Mouse (Mus musculus): ENCODE measurements around the gene St8sia6.
"Not testable (repeated sequence)": the region's sequence is repeated elsewhere in the genome, so short reads cannot be mapped to it uniquely, and the experiment has no call there.

The St8sia6 gene

GRCm38 (mm10) chr2:13793969-13794363 lies at the start of gene St8sia6:
St8sia6 (minus strand) TSS chr2:13794064.
- no peak for DNase-seq (ENCODE audit: low spot score)

GRCm38 (mm10) chr2:13836310-13836709 lies 42.4 kb upstream of the St8sia6 start:
- DNase-seq (ENCODE audit: low spot score), result no peak

- no peak for DNase-seq (ENCODE audit: low spot score)
Measured at GRCm38 (mm10) chr2:13834989-13835388, 41.1 kb upstream of the St8sia6 start.

- no peak for DNase-seq (ENCODE audit: low spot score)
Measured at GRCm38 (mm10) chr2:13816645-13817044, 22.8 kb upstream of the St8sia6 start.

GRCm38 (mm10) chr2:13808593-13808992 lies 14.7 kb upstream of the St8sia6 start:
- DNase-seq (ENCODE audit: low spot score), result no peak

- DNase-seq (ENCODE audit: low spot score), result no peak
Measured at GRCm38 (mm10) chr2:13808008-13808407, 14.1 kb upstream of the St8sia6 start.

- DNase-seq (ENCODE audit: low spot score), result no peak
Measured at GRCm38 (mm10) chr2:13806120-13806519, 12.3 kb upstream of the St8sia6 start.

- DNase-seq (ENCODE audit: low spot score), result no peak
Measured at GRCm38 (mm10) chr2:13800639-13801038, 6.8 kb upstream of the St8sia6 start.

GRCm38 (mm10) chr2:13794446-13794845 lies 582 bp upstream of the St8sia6 start:
- no peak for DNase-seq (ENCODE audit: low spot score)

GRCm38 (mm10) chr2:13793054-13793968 lies 553 bp downstream of the St8sia6 start:
- DNase-seq (ENCODE audit: low spot score), result peak; percentile 3

- DNase-seq (ENCODE audit: low spot score), result no peak
Measured at GRCm38 (mm10) chr2:13792256-13793005, 1.4 kb downstream of the St8sia6 start.

GRCm38 (mm10) chr2:13791598-13791997 lies 2.3 kb downstream of the St8sia6 start:
- no peak for DNase-seq (ENCODE audit: low spot score)

GRCm38 (mm10) chr2:13789365-13789764 lies 4.5 kb downstream of the St8sia6 start:
- DNase-seq (ENCODE audit: low spot score), result no peak

GRCm38 (mm10) chr2:13786577-13787168 lies 7.2 kb downstream of the St8sia6 start:
- no peak for DNase-seq (ENCODE audit: low spot score)

- DNase-seq (ENCODE audit: low spot score), result not testable (repeated sequence)
Measured at GRCm38 (mm10) chr2:13785992-13786391, 7.9 kb downstream of the St8sia6 start.

GRCm38 (mm10) chr2:13785247-13785646 lies 8.6 kb downstream of the St8sia6 start:
- no peak for DNase-seq (ENCODE audit: low spot score)

GRCm38 (mm10) chr2:13784448-13784847 lies 9.4 kb downstream of the St8sia6 start:
- DNase-seq (ENCODE audit: low spot score), result no peak

GRCm38 (mm10) chr2:13777032-13777431 lies 16.8 kb downstream of the St8sia6 start:
- DNase-seq (ENCODE audit: low spot score), result no peak

GRCm38 (mm10) chr2:13776453-13776852 lies 17.4 kb downstream of the St8sia6 start:
- no peak for DNase-seq (ENCODE audit: low spot score)

GRCm38 (mm10) chr2:13775056-13775455 lies 18.8 kb downstream of the St8sia6 start:
- DNase-seq (ENCODE audit: low spot score), result no peak

- no peak for DNase-seq (ENCODE audit: low spot score)
Measured at GRCm38 (mm10) chr2:13768524-13768923, 25.3 kb downstream of the St8sia6 start.

GRCm38 (mm10) chr2:13767532-13768411 lies 26.1 kb downstream of the St8sia6 start:
- no peak for DNase-seq (ENCODE audit: low spot score)
